Mouse (Mus musculus) kidney, embryonic 16.5 days (tissue): ENCODE results near the gene Mtg2. TPM values are rescaled to one million over a fixed set of nuclear protein-coding genes. Genes with fewer than 3 reads are reported as not detected.

Experiments used
- ATAC-seq: fragments of 200-750 bp; cut with Nextera tagmentation; 2 replicates; pipeline ENCODE4 v1.8.0; 2017; ENCODE audit warnings: moderate TSS enrichment; ENCODE audit not compliant: low FRiP score, low TSS enrichment
- H3K27ac ChIP-seq: fragments of 300-500 bp; sonication (generic); 2 replicates; pipeline ENCODE4 v1.5.1; 2014; ENCODE audit warnings: low read length
- H3K27me3 ChIP-seq: fragments of 300-500 bp; sonication (generic); 2 replicates; pipeline ENCODE4 v1.6.1; 2014; ENCODE audit warnings: low read length, control low read depth, mixed read lengths; ENCODE audit not compliant: insufficient read depth
- H3K36me3 ChIP-seq: fragments of 300-500 bp; sonication (generic); 2 replicates; pipeline ENCODE4 v1.6.1; 2014; ENCODE audit warnings: low read length, control low read depth, mixed read lengths; ENCODE audit not compliant: insufficient read depth
- H3K4me1 ChIP-seq: fragments of 300-500 bp; sonication (generic); 2 replicates; pipeline ENCODE4 v1.6.1; 2014; ENCODE audit warnings: low read length, control low read depth, mixed read lengths; ENCODE audit not compliant: insufficient read depth
- H3K4me2 ChIP-seq: fragments of 300-500 bp; sonication (generic); replicated peaks from 2 replicates; pipeline ENCODE4 v1.6.1; 2014; ENCODE audit warnings: low read depth, low read length
- H3K4me3 ChIP-seq: fragments of 300-500 bp; sonication (generic); 2 replicates; pipeline ENCODE4 v1.5.1; 2014; ENCODE audit warnings: mild to moderate bottlenecking, low read length
- H3K9ac ChIP-seq: fragments of 300-500 bp; sonication (generic); replicated peaks from 2 replicates; pipeline ENCODE4 v1.6.1; 2014; ENCODE audit warnings: low read length
- H3K9me3 ChIP-seq: fragments of 300-500 bp; sonication (generic); 2 replicates; pipeline ENCODE4 v1.6.1; 2016; ENCODE audit warnings: low read length, control low read depth
- WGBS: fragments of 180-500 bp; shearing (Covaris S2); extraction: QIAGEN DNeasy Blood & Tissue Kit; methylation state at CpG from one replicate; pipeline ENCODE4 v1.1.7; 2014; 5-methylcytosine and 5-hydroxymethylcytosine counted together
- polyA plus RNA-seq: library from polyadenylated mRNA; unstranded; fragments of >200 nt; fragmentation: Nextera tagmentation; extraction: Ambion mirVana; gene quantifications from 2 replicates; pipeline ENCODE4 v1.2.1, GENCODE M21; 2015

Mtg2 gene
- polyA plus RNA-seq, 1 experiment from 2014 or later, result 29.6 TPM

- no peak for ATAC-seq
- Histone ChIP-seq H3K27ac (no peak overlapping the region), H3K9ac (no peak overlapping the region), H3K36me3 (no peaks in the 10 kb centered on the region), H3K27me3 (peaks cover 70% of the 10 kb centered on the region), H3K4me1 (peaks cover 16% of the 10 kb centered on the region), H3K4me2 (peak overlapping the region; percentile 94), H3K4me3 (peak overlapping the region; percentile 53), H3K9me3 (no peaks in the 10 kb centered on the region)
- under 1% methylated on average over 48 of the region's 57 CpGs for WGBS
Observed at GRCm38 (mm10) chr2:180103151-180103977, 33.0 kb downstream of the Mtg2 start.

DNA sequence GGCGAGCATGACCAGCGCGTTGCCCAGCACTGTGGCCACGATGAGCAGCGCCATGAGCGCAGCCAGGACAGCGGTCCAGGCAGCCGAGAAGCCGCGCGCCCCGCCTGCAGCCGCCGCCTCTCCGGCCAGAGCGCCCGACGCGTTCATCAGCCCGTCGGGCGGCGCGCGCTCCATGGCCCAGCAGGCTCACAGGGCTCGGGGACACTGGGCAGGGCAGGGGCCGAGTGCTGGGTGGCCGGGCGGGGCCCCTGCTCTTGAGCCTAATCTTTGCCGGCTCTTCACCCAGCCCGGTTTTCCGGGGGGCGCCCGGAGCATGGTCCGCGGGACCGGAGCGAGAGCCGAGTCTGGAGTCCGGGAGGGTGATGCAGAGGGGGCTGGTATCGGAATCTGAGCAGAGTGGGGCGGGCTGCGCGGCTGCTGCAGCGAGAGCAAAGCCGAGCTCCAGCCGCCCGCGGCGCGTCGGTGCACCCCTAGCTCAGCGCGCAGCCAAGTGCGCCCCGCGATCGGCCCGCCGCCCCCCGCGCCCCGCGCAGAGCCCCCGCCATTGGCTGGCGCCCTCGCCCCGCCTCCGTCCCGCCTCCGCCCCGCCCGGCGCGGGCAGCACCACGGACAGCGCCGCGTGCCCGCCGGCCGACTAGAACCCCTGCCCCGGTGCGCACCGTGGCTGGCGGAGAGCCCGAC lies 33.7 kb downstream of the Mtg2 start, which contains the start of gene Hrh3:
Gene Hrh3 (minus strand): TSS at position 511 of the 681 bp plus-strand sequence.
- Histone ChIP-seq H3K36me3 (no peaks in the 10 kb centered on the region), H3K4me3 (peak within 1 kb of the TSS; percentile 53), H3K4me1 (peaks cover 16% of the 10 kb centered on the region), H3K4me2 (peak within 1 kb of the TSS; percentile 94), H3K27me3 (peaks cover 67% of the 10 kb centered on the region), H3K27ac (no peak within 1 kb of the TSS), H3K9me3 (no peaks in the 10 kb centered on the region), H3K9ac (no peak within 1 kb of the TSS)
- ATAC-seq, result peak; percentile 84
- WGBS, result under 1% methylated on average over 84 of the region's 87 CpGs

GRCm38 (mm10) chr2:180104659-180105377 lies 34.4 kb downstream of the Mtg2 start:
- no peak overlapping the region for H3K9ac ChIP-seq
- 13% methylated on average over 24 of the region's 24 CpGs for WGBS
- no peaks in the 10 kb centered on the region for H3K36me3 ChIP-seq
- peak overlapping the region; percentile 53 for H3K4me3 ChIP-seq
- peaks cover 60% of the 10 kb centered on the region for H3K27me3 ChIP-seq
- ATAC-seq, result 0 out of 2 replicates have a peak, but pooled peaks have one; percentile 4
- H3K4me2 ChIP-seq, result peak overlapping the region; percentile 94
- peaks cover 16% of the 10 kb centered on the region for H3K4me1 ChIP-seq
- no peak overlapping the region for H3K27ac ChIP-seq
- H3K9me3 ChIP-seq, result no peaks in the 10 kb centered on the region

DNA sequence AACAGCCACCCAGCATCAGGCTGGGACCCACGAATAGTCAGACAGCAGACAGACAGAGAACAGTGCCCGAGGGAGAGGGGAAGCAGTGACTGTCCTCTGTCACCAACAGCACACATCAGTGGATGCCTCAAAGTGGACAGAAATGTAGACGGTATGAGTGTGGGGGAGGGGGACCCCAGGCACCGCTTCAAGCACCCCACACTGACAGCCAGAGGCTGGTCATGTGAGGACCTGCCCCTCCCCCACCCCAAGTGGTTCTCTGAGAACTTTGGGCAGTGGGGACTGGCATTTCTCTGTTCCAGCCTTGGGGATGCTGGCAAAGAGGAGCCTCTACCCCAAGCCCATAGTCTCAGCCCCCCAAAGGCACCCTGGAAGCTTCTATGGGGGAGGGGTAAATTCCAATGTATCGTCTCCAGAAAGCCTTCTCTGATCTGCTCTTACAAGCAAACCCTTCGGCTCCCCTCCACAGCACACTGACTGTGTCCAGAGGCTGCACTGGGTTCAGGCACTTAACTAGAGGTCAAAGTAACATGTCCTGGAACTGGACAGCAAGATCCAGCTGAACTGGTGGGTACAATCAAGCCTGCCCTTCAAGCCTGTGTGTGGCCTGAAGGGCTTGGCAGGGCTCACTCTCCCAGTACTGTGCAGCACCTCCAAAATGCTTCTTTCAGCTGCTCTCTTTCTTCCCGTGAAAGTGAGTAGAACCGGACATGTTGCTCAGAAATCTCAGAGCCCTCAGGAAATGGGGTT lies 35.2 kb downstream of the Mtg2 start:
- H3K4me2 ChIP-seq, result no peak overlapping the region
- no peak overlapping the region for H3K4me3 ChIP-seq
- H3K27me3 ChIP-seq, result peaks cover 53% of the 10 kb centered on the region
- 24% methylated on average over 8 of the region's 8 CpGs for WGBS
- no peak for ATAC-seq
- H3K9ac ChIP-seq, result no peak overlapping the region
- H3K9me3 ChIP-seq, result no peaks in the 10 kb centered on the region
- no peak overlapping the region for H3K27ac ChIP-seq
- H3K4me1 ChIP-seq, result peaks cover 16% of the 10 kb centered on the region
- H3K36me3 ChIP-seq, result no peaks in the 10 kb centered on the region

DNA sequence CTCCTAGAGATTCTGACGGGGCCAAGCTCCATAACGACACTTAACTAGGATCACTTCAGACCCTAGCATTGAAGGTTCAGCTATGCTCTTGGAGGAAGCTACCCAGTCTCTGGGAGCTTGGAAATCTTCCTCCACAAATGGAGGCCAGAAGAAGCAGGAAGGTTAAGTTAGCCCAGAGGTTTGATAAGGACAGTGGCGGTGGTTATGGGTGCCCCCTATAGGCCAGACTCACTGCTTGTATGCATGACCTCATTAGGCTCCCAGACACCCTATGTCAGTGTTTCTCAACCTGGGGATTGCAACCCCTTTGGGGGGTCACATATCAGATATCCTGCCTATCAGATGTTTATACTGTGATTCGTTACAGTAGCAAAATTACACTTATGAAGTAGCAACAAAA lies 36.7 kb downstream of the Mtg2 start:
- Histone ChIP-seq H3K4me2 (no peak overlapping the region), H3K9ac (no peak overlapping the region), H3K4me1 (peaks cover 16% of the 10 kb centered on the region), H3K9me3 (no peaks in the 10 kb centered on the region), H3K36me3 (no peaks in the 10 kb centered on the region), H3K27me3 (peaks cover 38% of the 10 kb centered on the region), H3K4me3 (no peak overlapping the region), H3K27ac (no peak overlapping the region)
- WGBS, result 64% methylated on average over 4 of the region's 4 CpGs
- no peak for ATAC-seq

DNA sequence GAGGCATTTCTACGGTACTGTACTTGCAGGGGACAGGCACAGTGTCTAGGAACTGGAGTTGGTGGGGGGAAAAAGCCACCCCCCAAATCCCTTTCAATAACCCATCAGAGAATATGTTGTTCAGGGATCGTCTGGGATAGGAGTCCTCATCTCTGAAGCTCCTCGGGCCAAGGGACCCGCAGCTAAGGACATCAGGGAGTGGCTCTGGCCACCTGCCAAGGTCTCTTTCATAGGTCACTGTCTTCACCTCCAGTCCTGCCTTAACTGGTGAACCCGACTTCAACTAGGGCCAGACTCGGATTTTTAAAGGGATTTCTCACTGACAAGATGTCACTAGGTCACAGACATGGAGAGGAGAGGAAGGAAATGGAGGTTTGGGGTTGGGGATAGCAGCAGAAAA lies 37.9 kb downstream of the Mtg2 start:
- 46% methylated on average over 6 of the region's 6 CpGs for WGBS
- peaks cover 12% of the 10 kb centered on the region for H3K4me1 ChIP-seq
- no peak overlapping the region for H3K27ac ChIP-seq
- no peak overlapping the region for H3K4me2 ChIP-seq
- H3K27me3 ChIP-seq, result peaks cover 26% of the 10 kb centered on the region
- no peaks in the 10 kb centered on the region for H3K36me3 ChIP-seq
- no peak for ATAC-seq
- no peak overlapping the region for H3K9ac ChIP-seq
- no peak overlapping the region for H3K4me3 ChIP-seq
- H3K9me3 ChIP-seq, result no peaks in the 10 kb centered on the region

GRCm38 (mm10) chr2:180113909-180114890 lies 43.8 kb downstream of the Mtg2 start:
- 62% methylated on average over 17 of the region's 17 CpGs for WGBS
- Histone ChIP-seq H3K4me3 (no peak overlapping the region), H3K4me2 (no peak overlapping the region), H3K4me1 (peaks cover 29% of the 10 kb centered on the region), H3K27ac (no peak overlapping the region), H3K36me3 (no peaks in the 10 kb centered on the region), H3K27me3 (no peaks in the 10 kb centered on the region), H3K9ac (no peak overlapping the region), H3K9me3 (no peaks in the 10 kb centered on the region)
- ATAC-seq, result no peak

GRCm38 (mm10) chr2:180115279-180115678 lies 44.9 kb downstream of the Mtg2 start:
- H3K9ac ChIP-seq, result no peak overlapping the region
- no peaks in the 10 kb centered on the region for H3K36me3 ChIP-seq
- ATAC-seq, result no peak
- H3K4me3 ChIP-seq, result no peak overlapping the region
- H3K4me2 ChIP-seq, result no peak overlapping the region
- 6% methylated on average over 6 of the region's 6 CpGs for WGBS
- H3K9me3 ChIP-seq, result no peaks in the 10 kb centered on the region
- H3K4me1 ChIP-seq, result peaks cover 35% of the 10 kb centered on the region
- H3K27ac ChIP-seq, result 0 out of 2 replicates have a peak overlapping the region, but pooled peaks have one; percentile 25
- no peaks in the 10 kb centered on the region for H3K27me3 ChIP-seq
